Mouse (Mus musculus) lung, adult 2 months (tissue): ENCODE results near the gene Gm38431. TPM values are rescaled to one million over a fixed set of nuclear protein-coding genes. Genes with fewer than 3 reads are reported as not detected.
A peak's percentile ranks its signal among the peaks of the same experiment; 100 is the strongest.

Experiments used
- DNase-seq: peaks from one replicate; pipeline ENCODE4 v3.0.0; 2022
- H3K4me1 ChIP-seq: fragments of 200-500 bp; 2 replicates; pipeline ENCODE4 v1.6.1; 2011; ENCODE audit warnings: low read length; ENCODE audit not compliant: control insufficient read depth, insufficient read depth
- H3K4me3 ChIP-seq: fragments of 200-500 bp; replicated peaks from 2 replicates; pipeline ENCODE3; 2011; ENCODE audit warnings: low read depth, mild to moderate bottlenecking, control low read depth, low read length; ENCODE audit errors: extremely low read depth
- CTCF ChIP-seq: fragments of 200-500 bp; IDR thresholded peaks from 2 replicates; pipeline ENCODE4 v1.5.1; 2011; ENCODE audit warnings: mild to moderate bottlenecking, low read length, control low read depth; ENCODE audit not compliant: insufficient read depth
- POLR2A ChIP-seq: fragments of 200-500 bp; IDR thresholded peaks from 2 replicates; pipeline ENCODE4 v1.6.1; 2011; ENCODE audit warnings: low read depth, mild to moderate bottlenecking, control low read depth, low read length, borderline replicate concordance; ENCODE audit errors: extremely low read depth
- WGBS: fragments of 180-500 bp; shearing (Covaris S2); methylation state at CpG from one replicate; pipeline ENCODE4 v1.1.7; 2018; 5-methylcytosine and 5-hydroxymethylcytosine counted together
- polyA plus RNA-seq: library from polyadenylated mRNA; depleted of rRNA; stranded (reverse); fragments of >200 nt; gene quantifications from 2 replicates; pipeline ENCODE4 v1.2.3, GENCODE M21; 2012; rRNA removed

Gm38431 gene
- 3.0 and 9.7 TPM in 2 replicates for polyA plus RNA-seq

GRCm38 (mm10) chr9:21091707-21092320 lies at the start of gene Gm38431, which contains the start of gene Raver1:
Gene Gm38431, minus strand, starts transcription at chr9:21091997.
Gene Raver1, minus strand, starts transcription at chr9:21092008.
- H3K4me3 ChIP-seq, result peak within 1 kb of the TSS; percentile 90
- under 1% methylated on average over 54 of the region's 54 CpGs for WGBS
- TF ChIP-seq POLR2A (peak; percentile 76), CTCF (no peak)

GRCm38 (mm10) chr9:21138386-21138785 lies 46.6 kb upstream of the Gm38431 start:
- WGBS, result 52% methylated on average over 4 of the region's 4 CpGs
- Histone ChIP-seq H3K4me3 (no peak overlapping the region), H3K4me1 (peaks cover 23% of the 10 kb centered on the region)
- no peak for DNase-seq
- TF ChIP-seq POLR2A (no peak), CTCF (no peak)

More at GRCm38 (mm10) chr9:21091707-21092320, at the start of gene Gm38431, which contains the start of gene Raver1:
- peak; percentile 94 for DNase-seq
- 0 out of 2 replicates have a peak, but pooled peaks cover 2% of the 10 kb centered on the region for H3K4me1 ChIP-seq

GRCm38 (mm10) chr9:21137229-21137628 lies 45.4 kb upstream of the Gm38431 start:
- no peak overlapping the region for H3K4me3 ChIP-seq
- TF ChIP-seq CTCF (peak; percentile 49), POLR2A (no peak)
- 50% methylated on average over 3 of the region's 3 CpGs for WGBS
- peaks cover 23% of the 10 kb centered on the region for H3K4me1 ChIP-seq
- DNase-seq, result peak; percentile 58

- no peak for DNase-seq
- H3K4me3 ChIP-seq, result no peak overlapping the region
- 47% methylated on average over 6 of the region's 6 CpGs for WGBS
- TF ChIP-seq CTCF (no peak), POLR2A (no peak)
- peaks cover 23% of the 10 kb centered on the region for H3K4me1 ChIP-seq
Measured at GRCm38 (mm10) chr9:21136401-21136800, 44.6 kb upstream of the Gm38431 start.

GRCm38 (mm10) chr9:21135941-21136381 lies 44.2 kb upstream of the Gm38431 start:
- H3K4me1 ChIP-seq, result peaks cover 23% of the 10 kb centered on the region
- WGBS, result 22% methylated on average over 1 of the region's 1 CpGs
- H3K4me3 ChIP-seq, result no peak overlapping the region
- TF ChIP-seq CTCF (no peak), POLR2A (no peak)
- no peak for DNase-seq

GRCm38 (mm10) chr9:21135329-21135890 lies 43.6 kb upstream of the Gm38431 start:
- TF ChIP-seq POLR2A (no peak), CTCF (no peak)
- H3K4me3 ChIP-seq, result no peak overlapping the region
- DNase-seq, result no peak
- WGBS, result 62% methylated on average over 4 of the region's 4 CpGs
- H3K4me1 ChIP-seq, result peaks cover 24% of the 10 kb centered on the region

- TF ChIP-seq CTCF (no peak), POLR2A (0 out of 2 replicates have a peak, but pooled peaks have one; percentile 17)
Measured at GRCm38 (mm10) chr9:21134595-21135328, 43.0 kb upstream of the Gm38431 start.

GRCm38 (mm10) chr9:21133064-21133707 lies 41.4 kb upstream of the Gm38431 start:
- 70% methylated on average over 9 of the region's 9 CpGs for WGBS
- Histone ChIP-seq H3K4me3 (no peak overlapping the region), H3K4me1 (peaks cover 25% of the 10 kb centered on the region)
- no peak for DNase-seq
- TF ChIP-seq CTCF (no peak), POLR2A (no peak)

More at GRCm38 (mm10) chr9:21134595-21135328, 43.0 kb upstream of the Gm38431 start:
- DNase-seq, result peak; percentile 34
- H3K4me3 ChIP-seq, result no peak overlapping the region
- H3K4me1 ChIP-seq, result peaks cover 25% of the 10 kb centered on the region
- 25% methylated on average over 9 of the region's 9 CpGs for WGBS
